Mouse (Mus musculus) myocyte (in vitro differentiated cells): ENCODE data around the gene Gdf15. TPM values are rescaled to one million over a fixed set of nuclear protein-coding genes. Genes with fewer than 3 reads are reported as not detected.

Source experiments
- H3K27me3 ChIP-seq: one replicate; pipeline ENCODE4 v1.6.1; 2011; ENCODE audit not compliant: control insufficient read depth, insufficient read depth, insufficient read length
- H3K36me3 ChIP-seq: one replicate; pipeline ENCODE4 v1.6.1; 2011; ENCODE audit not compliant: control insufficient read depth, insufficient read depth
- H3K4me2 ChIP-seq: one replicate; pipeline ENCODE4 v1.6.1; 2011; ENCODE audit warnings: low read depth, control low read depth
- H3K4me3 ChIP-seq: one replicate; pipeline ENCODE4 v1.5.1; 2011; ENCODE audit warnings: mild to moderate bottlenecking, control low read depth, moderate library complexity
- H3K79me2 ChIP-seq: one replicate; pipeline ENCODE4 v1.6.1; 2011; ENCODE audit not compliant: control insufficient read depth, insufficient read depth
- H3ac ChIP-seq: one replicate; pipeline ENCODE4 v1.6.1; 2011; ENCODE audit not compliant: control insufficient read depth, insufficient read length
- CEBPB ChIP-seq: IDR thresholded peaks from 2 replicates; pipeline ENCODE4 v1.6.1; 2011; ENCODE audit warnings: mild to moderate bottlenecking, moderate library complexity; ENCODE audit not compliant: poor library complexity, insufficient read depth, severe bottlenecking
- E2F4 ChIP-seq: IDR thresholded peaks from one replicate; pipeline ENCODE4 v1.6.1; 2011; ENCODE audit warnings: mild to moderate bottlenecking, control low read depth, moderate library complexity; ENCODE audit not compliant: insufficient read depth
- MAX ChIP-seq: IDR thresholded peaks from one replicate; pipeline ENCODE4 v1.6.1; 2011; ENCODE audit warnings: low read depth, mild to moderate bottlenecking, control low read depth
- MYOD1 ChIP-seq, 3 experiments: IDR thresholded peaks; one replicate each; pipeline ENCODE4 v1.6.1; 2011; ENCODE audit warnings: control low read depth in 2 of 3, low read depth in 2 of 3, mild to moderate bottlenecking in 2 of 3, moderate library complexity in 1 of 3; ENCODE audit not compliant: insufficient read length in 2 of 3, control insufficient read depth in 1 of 3
- MYOG ChIP-seq, 3 experiments: IDR thresholded peaks; one replicate each; pipeline ENCODE4 v1.6.1; 2011; ENCODE audit warnings: control low read depth in 2 of 3, low read depth in 2 of 3, mild to moderate bottlenecking in 2 of 3; ENCODE audit not compliant: insufficient read length in 2 of 3, control insufficient read depth in 1 of 3, insufficient read depth in 1 of 3
- POLR2A ChIP-seq: IDR thresholded peaks from one replicate; pipeline ENCODE4 v1.6.1; 2011; ENCODE audit warnings: low read depth, mild to moderate bottlenecking, control low read depth, moderate library complexity; ENCODE audit not compliant: insufficient read length
- POLR2AphosphoS2 ChIP-seq: IDR thresholded peaks from one replicate; pipeline ENCODE4 v1.6.1; 2011; ENCODE audit warnings: low read depth, control low read depth; ENCODE audit not compliant: insufficient read length
- REST ChIP-seq: IDR thresholded peaks from one replicate; pipeline ENCODE4 v1.6.1; 2011; ENCODE audit warnings: mild to moderate bottlenecking, control low read depth, moderate library complexity; ENCODE audit not compliant: insufficient read depth, insufficient read length
- SRF ChIP-seq: IDR thresholded peaks from one replicate; pipeline ENCODE4 v1.6.1; 2011; ENCODE audit warnings: low read depth; ENCODE audit not compliant: control insufficient read depth, insufficient read length
- TCF12 ChIP-seq: IDR thresholded peaks from one replicate; pipeline ENCODE4 v1.6.1; 2011; ENCODE audit warnings: mild to moderate bottlenecking, control low read depth; ENCODE audit not compliant: poor library complexity, insufficient read depth, severe bottlenecking
- TCF3 ChIP-seq: IDR thresholded peaks from one replicate; pipeline ENCODE4 v1.6.1; 2011; ENCODE audit warnings: low read depth, control low read depth; ENCODE audit not compliant: insufficient read length
- USF1 ChIP-seq: IDR thresholded peaks from one replicate; pipeline ENCODE4 v1.6.1; 2011; ENCODE audit warnings: low read depth, mild to moderate bottlenecking, control low read depth, moderate library complexity
- polyA plus RNA-seq: library from polyadenylated mRNA; unstranded; fragments of >200 nt; fragmentation: generic; extraction: Trizol; gene quantifications from one replicate; pipeline ENCODE4 v1.2.1, GENCODE M21; 2012; ENCODE audit warnings: missing spikeins

Gene Gdf15
- polyA plus RNA-seq, 1 experiment, result 54.1 TPM

- no peaks in the 10 kb centered on the region for H3K36me3 ChIP-seq
- no peak overlapping the region for H3ac ChIP-seq
- H3K4me3 ChIP-seq, result no peak overlapping the region
- no peaks in the 10 kb centered on the region for H3K79me2 ChIP-seq
- H3K27me3 ChIP-seq, result no peaks in the 10 kb centered on the region
- TF ChIP-seq MYOG (IDR thresholded peaks at IDR 0.05; ENCODE audit: control insufficient read depth in 1 of 3, insufficient read depth in 1 of 3, insufficient read length in 2 of 3, low read depth in 2 of 3), result peak in 1 of 3 experiments; percentile 56
- peak in 2 of 3 experiments; percentile 16 to 38 for TF ChIP-seq MYOD1 (IDR thresholded peaks at IDR 0.05; ENCODE audit: control insufficient read depth in 1 of 3, insufficient read length in 2 of 3, low read depth in 2 of 3)
- peak; percentile 17 for TF ChIP-seq USF1
- no peak for TF ChIP-seq E2F4
- H3K4me2 ChIP-seq, result peak overlapping the region; percentile 48
Observed at GRCm38 (mm10) chr8:70643019-70643418, 10.8 kb upstream of the Gdf15 start.

- TF ChIP-seq SRF, result no peak
- no peak for TF ChIP-seq MAX
- no peak for TF ChIP-seq CEBPB
- TF ChIP-seq MYOG (IDR thresholded peaks at IDR 0.05; ENCODE audit: control insufficient read depth in 1 of 3, insufficient read depth in 1 of 3, insufficient read length in 2 of 3, low read depth in 2 of 3), result no peak
- Histone ChIP-seq H3K4me2 (no peak overlapping the region), H3K27me3 (no peaks in the 10 kb centered on the region), H3ac (no peak overlapping the region), H3K36me3 (no peaks in the 10 kb centered on the region), H3K4me3 (no peak overlapping the region), H3K79me2 (no peaks in the 10 kb centered on the region)
Observed at GRCm38 (mm10) chr8:70638752-70639151, 6.5 kb upstream of the Gdf15 start.

GRCm38 (mm10) chr8:70636838-70637237 lies 4.6 kb upstream of the Gdf15 start:
- H3K79me2 ChIP-seq, result no peaks in the 10 kb centered on the region
- no peak overlapping the region for H3ac ChIP-seq
- H3K27me3 ChIP-seq, result no peaks in the 10 kb centered on the region
- H3K4me3 ChIP-seq, result no peak overlapping the region
- TF ChIP-seq SRF (no peak), TCF12 (no peak), POLR2AphosphoS2 (no peak), TCF3 (no peak), CEBPB (no peak), E2F4 (no peak), POLR2A (no peak), MAX (no peak), MYOD1 (IDR thresholded peaks at IDR 0.05; ENCODE audit: control insufficient read depth in 1 of 3, insufficient read length in 2 of 3, low read depth in 2 of 3) (no peak), MYOG (IDR thresholded peaks at IDR 0.05; ENCODE audit: control insufficient read depth in 1 of 3, insufficient read depth in 1 of 3, insufficient read length in 2 of 3, low read depth in 2 of 3) (no peak), USF1 (no peak), REST (no peak)
- no peak overlapping the region for H3K4me2 ChIP-seq
- no peaks in the 10 kb centered on the region for H3K36me3 ChIP-seq

- Histone ChIP-seq H3K4me3 (no peak overlapping the region), H3ac (no peak overlapping the region), H3K79me2 (no peaks in the 10 kb centered on the region), H3K27me3 (no peaks in the 10 kb centered on the region), H3K4me2 (no peak overlapping the region), H3K36me3 (no peaks in the 10 kb centered on the region)
- no peak for TF ChIP-seq REST
- TF ChIP-seq MAX, result no peak
- TF ChIP-seq TCF3, result no peak
- TF ChIP-seq E2F4, result no peak
- TF ChIP-seq TCF12, result no peak
- TF ChIP-seq MYOD1 (IDR thresholded peaks at IDR 0.05; ENCODE audit: control insufficient read depth in 1 of 3, insufficient read length in 2 of 3, low read depth in 2 of 3), result no peak
- no peak for TF ChIP-seq POLR2A
- no peak for TF ChIP-seq MYOG (IDR thresholded peaks at IDR 0.05; ENCODE audit: control insufficient read depth in 1 of 3, insufficient read depth in 1 of 3, insufficient read length in 2 of 3, low read depth in 2 of 3)
- no peak for TF ChIP-seq POLR2AphosphoS2
- TF ChIP-seq CEBPB, result no peak
- no peak for TF ChIP-seq USF1
- TF ChIP-seq SRF, result no peak
Observed at GRCm38 (mm10) chr8:70635527-70635926, 3.3 kb upstream of the Gdf15 start.

- no peak overlapping the region for H3K4me3 ChIP-seq
- peak overlapping the region; percentile 30 for H3K4me2 ChIP-seq
- TF ChIP-seq TCF3, result no peak
- TF ChIP-seq CEBPB, result no peak
- no peak for TF ChIP-seq E2F4
- TF ChIP-seq MAX, result no peak
- TF ChIP-seq SRF, result no peak
- no peak for TF ChIP-seq TCF12
- TF ChIP-seq POLR2AphosphoS2, result no peak
- TF ChIP-seq POLR2A, result no peak
- TF ChIP-seq USF1, result no peak
- TF ChIP-seq MYOG (IDR thresholded peaks at IDR 0.05; ENCODE audit: control insufficient read depth in 1 of 3, insufficient read depth in 1 of 3, insufficient read length in 2 of 3, low read depth in 2 of 3), result no peak
- TF ChIP-seq REST, result no peak
- no peak for TF ChIP-seq MYOD1 (IDR thresholded peaks at IDR 0.05; ENCODE audit: control insufficient read depth in 1 of 3, insufficient read length in 2 of 3, low read depth in 2 of 3)
- H3K27me3 ChIP-seq, result no peaks in the 10 kb centered on the region
- no peaks in the 10 kb centered on the region for H3K36me3 ChIP-seq
- H3K79me2 ChIP-seq, result no peaks in the 10 kb centered on the region
- no peak overlapping the region for H3ac ChIP-seq
Observed at GRCm38 (mm10) chr8:70634066-70634465, 1.8 kb upstream of the Gdf15 start.
